ENCODE assay signal across 9 mouse cellular contexts in genomic region chr1:168286862-168287650, GRCm38 (mm10).
DNase-seq lines count a peak whose midpoint lies in the region; ATAC-seq lines count a peak whose summit lies in the region.
"Had no signal": no experiment of that assay in that cellular context is flagged by ENCODE, and none has a peak within 500 bp of the region (broad histone marks: within the 10 kb centered on the region; RNA-seq: fewer than 3 reads in every experiment).

No protein-coding gene starts in this region.

- H3K4me3 ChIP-seq in heart, embryonic 16.5 days (ENCODE audit: low read length): no peak overlapping the region
- no peak overlapping the region for H3K4me3 ChIP-seq in embryonic facial prominence, embryonic 14.5 days (ENCODE audit: low read depth, low read length)
- H3K4me3 ChIP-seq in hindbrain, embryonic 13.5 days: no peak overlapping the region
- H3K4me3 ChIP-seq in midbrain, embryonic 14.5 days (replicated peaks; ENCODE audit: low read depth, low read length): no peak overlapping the region

- peak overlapping the region; percentile 93 for H3K27ac ChIP-seq in heart, embryonic 16.5 days (ENCODE audit: low read length)
- H3K27ac ChIP-seq in embryonic facial prominence, embryonic 14.5 days (replicated peaks; ENCODE audit: low read depth, low read length): peak overlapping the region; percentile 66; the same call in 1 of the 2 replicates
- peak overlapping the region; percentile 92 for H3K27ac ChIP-seq in hindbrain, embryonic 13.5 days
- peak overlapping the region; percentile 95 for H3K27ac ChIP-seq in midbrain, embryonic 14.5 days (replicated peaks; ENCODE audit: low read depth, low read length)

- H3K27me3 ChIP-seq in heart, embryonic 16.5 days (ENCODE audit: control insufficient read depth, insufficient read depth, low read length): no peaks in the 10 kb centered on the region
- no peaks in the 10 kb centered on the region for H3K27me3 ChIP-seq in embryonic facial prominence, embryonic 14.5 days (replicated peaks; ENCODE audit: control insufficient read depth, insufficient read depth, low read length)
- no peaks in the 10 kb centered on the region for H3K27me3 ChIP-seq in hindbrain, embryonic 13.5 days
- no peaks in the 10 kb centered on the region for H3K27me3 ChIP-seq in midbrain, embryonic 14.5 days (ENCODE audit: control insufficient read depth, insufficient read depth, low read length)

- 0 out of 2 replicates have a peak, but pooled peaks cover 3% of the 10 kb centered on the region for H3K36me3 ChIP-seq in heart, embryonic 16.5 days (ENCODE audit: control insufficient read depth, insufficient read depth)
- H3K36me3 ChIP-seq in embryonic facial prominence, embryonic 14.5 days (ENCODE audit: control insufficient read depth, insufficient read depth, low read length): no peaks in the 10 kb centered on the region
- no peaks in the 10 kb centered on the region for H3K36me3 ChIP-seq in hindbrain, embryonic 13.5 days
- no peaks in the 10 kb centered on the region for H3K36me3 ChIP-seq in midbrain, embryonic 14.5 days (ENCODE audit: control insufficient read depth, insufficient read depth, low read length)

- ATAC-seq in heart, embryonic 16.5 days (replicated peaks; ENCODE audit: extremely low read depth, insufficient read depth, low FRiP score): no peak
- no peak for ATAC-seq in embryonic facial prominence, embryonic 14.5 days (ENCODE audit: low read depth)
- no peak for ATAC-seq in hindbrain, embryonic 13.5 days (ENCODE audit: low FRiP score)
- ATAC-seq in midbrain, embryonic 14.5 days (ENCODE audit: low FRiP score, low TSS enrichment): no peak
- ATAC-seq: CD4-positive, CD25-positive, alpha-beta regulatory T cell, adult 4 months had no signal

- peak overlapping the region; percentile 56 for H3K4me2 ChIP-seq in heart, embryonic 16.5 days (ENCODE audit: low read depth, low read length)
- H3K4me2 ChIP-seq in embryonic facial prominence, embryonic 14.5 days (ENCODE audit: low read depth, low read length): no peak overlapping the region
- 0 out of 2 replicates have a peak overlapping the region, but pooled peaks have one; percentile 33 for H3K4me2 ChIP-seq in hindbrain, embryonic 13.5 days
- peak overlapping the region; percentile 33 for H3K4me2 ChIP-seq in midbrain, embryonic 14.5 days (ENCODE audit: low read length)

- H3K9me3 ChIP-seq in heart, embryonic 16.5 days (replicated peaks; ENCODE audit: control insufficient read depth, low read length): no peaks in the 10 kb centered on the region
- no peaks in the 10 kb centered on the region for H3K9me3 ChIP-seq in embryonic facial prominence, embryonic 14.5 days (ENCODE audit: control insufficient read depth, low read length)
- no peaks in the 10 kb centered on the region for H3K9me3 ChIP-seq in hindbrain, embryonic 13.5 days
- H3K9me3 ChIP-seq in midbrain, embryonic 14.5 days (ENCODE audit: control insufficient read depth, low read length): no peaks in the 10 kb centered on the region

- intact Hi-C loops in gastrocnemius, postnatal 36 days (cut with DNase I): no loop called here

- peaks cover 78% of the 10 kb centered on the region for H3K4me1 ChIP-seq in heart, embryonic 16.5 days (ENCODE audit: control insufficient read depth, insufficient read depth, low read length)
- peaks cover 42% of the 10 kb centered on the region for H3K4me1 ChIP-seq in embryonic facial prominence, embryonic 14.5 days (ENCODE audit: control insufficient read depth, insufficient read depth, low read length)
- peaks cover 93% of the 10 kb centered on the region for H3K4me1 ChIP-seq in hindbrain, embryonic 13.5 days (replicated peaks)
- H3K4me1 ChIP-seq in midbrain, embryonic 14.5 days (ENCODE audit: control insufficient read depth, insufficient read depth, low read length): peaks cover 90% of the 10 kb centered on the region

- no peak for DNase-seq in heart, adult 11 months
- no peak for DNase-seq in embryonic facial prominence, embryonic 14.5 days (ENCODE audit: low spot score)
- DNase-seq in midbrain, embryonic 14.5 days: peak; percentile 61
- no peak for DNase-seq in gastrocnemius, postnatal 36 days
- DNase-seq in spleen, postnatal 4 days (ENCODE audit: low spot score in 2 of 2): no peak
- DNase-seq in gastrocnemius, postnatal 25 days: no peak

- 29% methylated on average over 2 of the region's 2 CpGs for WGBS in heart, embryonic 16.5 days
- WGBS in embryonic facial prominence, embryonic 14.5 days: 44% methylated on average over 2 of the region's 2 CpGs
- WGBS in hindbrain, embryonic 13.5 days: 25% methylated on average over 2 of the region's 2 CpGs
- 0% methylated on average over 2 of the region's 2 CpGs for WGBS in midbrain, embryonic 14.5 days

- peak overlapping the region; percentile 54 for H3K9ac ChIP-seq in heart, embryonic 16.5 days (ENCODE audit: low read length)
- no peak overlapping the region for H3K9ac ChIP-seq in embryonic facial prominence, embryonic 14.5 days (ENCODE audit: low read depth, low read length)
- H3K9ac ChIP-seq in hindbrain, embryonic 13.5 days: no peak overlapping the region
- H3K9ac ChIP-seq in midbrain, embryonic 14.5 days (replicated peaks; ENCODE audit: low read length): peak overlapping the region; percentile 45; the same call in 1 of the 2 replicates

Comparison
In these comparisons a context has a peak if more than half of its experiments do, and no peak if none do; other contexts are left out.
1. H3K9ac ChIP-seq: peak in heart, embryonic 16.5 days (single experiment) and midbrain, embryonic 14.5 days (single experiment); none in embryonic facial prominence, embryonic 14.5 days (single experiment) and hindbrain, embryonic 13.5 days (single experiment).
2. Peak in every context shown above with its lines, with median percentiles within 50 percentile points of each other: H3K27ac ChIP-seq.